Mouse (Mus musculus): Measurements from ENCODE around the gene Rfx1.

GRCm38 (mm10) chr8:84070667-84071066 is 4.0 kb downstream of the Rfx1 start:
- TF ChIP-seq TAL1 (IDR thresholded peaks at IDR 0.05; ENCODE audit: low read length) (no peak), GATA1 (IDR thresholded peaks at IDR 0.05; ENCODE audit: low read length) (no peak)

All from erythroblast, embryonic 14.5 days (primary cell).